ENCODE assay signal across 21 mouse cellular contexts in the genomic region with DNA sequence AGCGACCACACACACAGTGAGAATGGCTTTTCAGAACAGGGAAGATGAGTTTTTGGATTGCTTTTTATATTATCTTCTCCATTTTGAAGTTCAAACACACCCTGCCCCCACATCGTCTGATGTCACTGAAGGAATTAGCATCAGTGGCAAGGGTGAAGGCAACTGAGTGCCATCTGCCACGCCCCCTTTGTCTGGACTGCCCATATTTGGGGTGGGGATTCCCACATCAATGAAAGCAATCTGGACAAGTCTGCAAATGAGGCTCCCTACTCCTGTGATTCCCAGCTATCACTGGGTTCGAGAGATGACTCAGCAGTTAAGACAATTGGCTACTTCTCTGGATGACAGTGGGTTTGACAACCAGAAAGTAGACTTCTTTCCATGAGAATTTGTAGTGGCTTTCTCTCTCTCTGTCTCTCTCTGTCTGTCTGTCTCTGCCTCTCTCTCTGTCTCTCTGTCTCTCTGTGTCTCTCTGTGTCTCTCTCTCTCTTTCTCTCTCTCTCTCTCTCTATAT. TPM values are rescaled to one million over a fixed set of nuclear protein-coding genes. Genes with fewer than 3 reads are reported as not detected.
DNase-seq lines count a peak whose midpoint lies in the region; ATAC-seq and TF ChIP-seq lines count a peak whose summit lies in the region.
"Had no signal": no experiment of that assay in that cellular context is flagged by ENCODE, and none has a peak within 500 bp of the region (broad histone marks: within the 10 kb centered on the region; RNA-seq: fewer than 3 reads in every experiment).

No protein-coding gene starts in this region.

- H3K36me3 ChIP-seq in hindbrain, embryonic 10.5 days: no peaks in the 10 kb centered on the region
- H3K36me3 ChIP-seq in hindbrain, embryonic 14.5 days (replicated peaks; ENCODE audit: control insufficient read depth, insufficient read depth): no peaks in the 10 kb centered on the region
- H3K36me3 ChIP-seq in myocyte (ENCODE audit: control insufficient read depth, insufficient read depth): no peaks in the 10 kb centered on the region
- no peaks in the 10 kb centered on the region for H3K36me3 ChIP-seq in forebrain, embryonic 11.5 days (ENCODE audit: control insufficient read depth, insufficient read depth, low read length)
- H3K36me3 ChIP-seq: embryonic facial prominence, embryonic 12.5 days; forebrain, embryonic 12.5 days; heart, embryonic 13.5 days; hindbrain, embryonic 13.5 days; intestine, embryonic 15.5 days had no signal

- no peak for ATAC-seq in hindbrain, embryonic 14.5 days (ENCODE audit: low FRiP score)
- no peak for ATAC-seq in forebrain, embryonic 11.5 days (replicated peaks; ENCODE audit: low FRiP score)
- ATAC-seq: forebrain, embryonic 16.5 days; intestine, embryonic 15.5 days had no signal

- H3K27me3 ChIP-seq in hindbrain, embryonic 10.5 days (ENCODE audit: insufficient read depth, poor library complexity, severe bottlenecking): no peaks in the 10 kb centered on the region
- no peaks in the 10 kb centered on the region for H3K27me3 ChIP-seq in hindbrain, embryonic 14.5 days (ENCODE audit: control insufficient read depth, insufficient read depth, low read length)
- peaks cover 2% of the 10 kb centered on the region for H3K27me3 ChIP-seq in myocyte (ENCODE audit: control insufficient read depth, insufficient read depth, insufficient read length)
- H3K27me3 ChIP-seq in forebrain, embryonic 11.5 days (ENCODE audit: control insufficient read depth, insufficient read depth, low read length): no peaks in the 10 kb centered on the region
- H3K27me3 ChIP-seq: embryonic facial prominence, embryonic 12.5 days; forebrain, embryonic 12.5 days; heart, embryonic 13.5 days; hindbrain, embryonic 13.5 days; intestine, embryonic 15.5 days had no signal

- no peak overlapping the region for H3K4me3 ChIP-seq in hindbrain, embryonic 10.5 days
- H3K4me3 ChIP-seq in hindbrain, embryonic 14.5 days (replicated peaks; ENCODE audit: low read length): no peak overlapping the region
- H3K4me3 ChIP-seq in myocyte: no peak overlapping the region
- H3K4me3 ChIP-seq in forebrain, embryonic 11.5 days (ENCODE audit: low read depth, low read length): no peak overlapping the region
- H3K4me3 ChIP-seq: embryonic facial prominence, embryonic 12.5 days; forebrain, embryonic 12.5 days; gastrocnemius, adult 2 months; heart, embryonic 13.5 days; hindbrain, embryonic 13.5 days; intestine, embryonic 15.5 days had no signal

- no peaks in the 10 kb centered on the region for H3K79me2 ChIP-seq in myocyte (ENCODE audit: control insufficient read depth, insufficient read depth)

- H3K9me3 ChIP-seq in hindbrain, embryonic 10.5 days: no peaks in the 10 kb centered on the region
- H3K9me3 ChIP-seq in hindbrain, embryonic 14.5 days (ENCODE audit: control insufficient read depth, low read length): no peaks in the 10 kb centered on the region
- no peaks in the 10 kb centered on the region for H3K9me3 ChIP-seq in forebrain, embryonic 11.5 days (ENCODE audit: control insufficient read depth, low read length)
- H3K9me3 ChIP-seq: embryonic facial prominence, embryonic 12.5 days; forebrain, embryonic 12.5 days; heart, embryonic 13.5 days; hindbrain, embryonic 13.5 days; intestine, embryonic 15.5 days had no signal

- peaks cover 23% of the 10 kb centered on the region; the same call in 1 of the 2 replicates for H3K4me1 ChIP-seq in hindbrain, embryonic 10.5 days (replicated peaks)
- H3K4me1 ChIP-seq in hindbrain, embryonic 14.5 days (replicated peaks; ENCODE audit: control insufficient read depth, insufficient read depth, low read length): no peaks in the 10 kb centered on the region
- H3K4me1 ChIP-seq in forebrain, embryonic 11.5 days (replicated peaks; ENCODE audit: control insufficient read depth, insufficient read depth, low read length): no peaks in the 10 kb centered on the region
- H3K4me1 ChIP-seq: heart, embryonic 13.5 days; hindbrain, embryonic 13.5 days; intestine, embryonic 15.5 days had no signal

- peak; percentile 31 for DNase-seq in hindbrain, embryonic 10.5 days (ENCODE audit: low spot score)
- DNase-seq in hindbrain, embryonic 14.5 days (ENCODE audit: low spot score): no peak
- peak; percentile 4 for DNase-seq in thymus, postnatal 4 days
- DNase-seq in thymus, adult 18-20 months: no peak
- peak; percentile 43 for DNase-seq in Muller cell, postnatal 12 days (ENCODE audit: inconsistent ontology term)
- DNase-seq in forebrain, embryonic 11.5 days (ENCODE audit: low spot score): no peak
- DNase-seq in spleen, postnatal 4 days (ENCODE audit: low spot score in 2 of 2): no peak
- DNase-seq: adrenal gland, postnatal 14 days; cerebellum, adult 11-12 months; cerebellum, adult 9-10 months; cerebellum, postnatal 25 days; gastrocnemius, adult 2 months; gastrocnemius, postnatal 25 days; heart, postnatal 4 days had no signal

- no peak for TF ChIP-seq POLR2A in myocyte (IDR thresholded peaks at IDR 0.05; ENCODE audit: insufficient read length, low read depth)

- no peak overlapping the region for H3K9ac ChIP-seq in hindbrain, embryonic 14.5 days
- H3K9ac ChIP-seq in forebrain, embryonic 11.5 days (ENCODE audit: low read length): no peak overlapping the region
- H3K9ac ChIP-seq: embryonic facial prominence, embryonic 12.5 days; forebrain, embryonic 12.5 days; heart, embryonic 13.5 days; hindbrain, embryonic 13.5 days; intestine, embryonic 15.5 days had no signal

- no peak overlapping the region for H3K27ac ChIP-seq in hindbrain, embryonic 10.5 days
- H3K27ac ChIP-seq in hindbrain, embryonic 14.5 days: no peak overlapping the region
- H3K27ac ChIP-seq in forebrain, embryonic 11.5 days (ENCODE audit: low read depth, low read length): no peak overlapping the region
- H3K27ac ChIP-seq: embryonic facial prominence, embryonic 12.5 days; forebrain, embryonic 12.5 days; gastrocnemius, adult 2 months; heart, embryonic 13.5 days; hindbrain, embryonic 13.5 days; intestine, embryonic 15.5 days had no signal

- H3K4me2 ChIP-seq in hindbrain, embryonic 14.5 days (replicated peaks): no peak overlapping the region
- no peak overlapping the region for H3K4me2 ChIP-seq in myocyte (ENCODE audit: low read depth)
- no peak overlapping the region for H3K4me2 ChIP-seq in forebrain, embryonic 11.5 days (ENCODE audit: low read depth, low read length, severe bottlenecking)
- H3K4me2 ChIP-seq: embryonic facial prominence, embryonic 12.5 days; forebrain, embryonic 12.5 days; heart, embryonic 13.5 days; hindbrain, embryonic 13.5 days; intestine, embryonic 15.5 days had no signal

- WGBS in hindbrain, embryonic 10.5 days: 56% methylated on average over 4 of the region's 4 CpGs
- WGBS in hindbrain, embryonic 14.5 days: 57% methylated on average over 4 of the region's 4 CpGs
- WGBS in forebrain, embryonic 11.5 days: 69% methylated on average over 4 of the region's 4 CpGs

- no peak overlapping the region for H3ac ChIP-seq in myocyte (ENCODE audit: control insufficient read depth, insufficient read length)

TF ChIP-seq in myocyte, 11 proteins besides CTCF, POLR2A, EP300 and RAD21:
- TF ChIP-seq TCF12 (IDR thresholded peaks at IDR 0.05; ENCODE audit: insufficient read depth, poor library complexity, severe bottlenecking) (no peak), SRF (IDR thresholded peaks at IDR 0.05; ENCODE audit: control insufficient read depth, insufficient read length, low read depth) (peak; percentile 80)

RNA-seq across cellular contexts. Expression of gene Nynrin, which starts 12.9 kb away (rescaled TPM):
- polyA plus RNA-seq in hindbrain, embryonic 10.5 days (2016; fragmentation: Nextera tagmentation; extraction: Ambion mirVana): 24.1 and 24.4 TPM in 2 replicates
- 10.8 and 11.7 TPM in 2 replicates for polyA plus RNA-seq in hindbrain, embryonic 14.5 days (2014; fragmentation: Nextera tagmentation; extraction: Ambion mirVana)
- 0.12 TPM for polyA plus RNA-seq in myocyte (2012; fragmentation: generic; extraction: Trizol)
- 20.2 and 20.3 TPM in 2 replicates for polyA plus RNA-seq in forebrain, embryonic 11.5 days (2014; fragmentation: Nextera tagmentation; extraction: Ambion mirVana)

RNA-seq across cellular contexts. Expression of gene Nfatc4, which starts 18.0 kb away (rescaled TPM):
- 34.0 and 34.6 TPM in 2 replicates for polyA plus RNA-seq in hindbrain, embryonic 10.5 days (2016; fragmentation: Nextera tagmentation; extraction: Ambion mirVana)
- 9.4 and 10.1 TPM in 2 replicates for polyA plus RNA-seq in hindbrain, embryonic 14.5 days (2014; fragmentation: Nextera tagmentation; extraction: Ambion mirVana)
- 2.8 TPM for polyA plus RNA-seq in myocyte (2012; fragmentation: generic; extraction: Trizol)
- 30.8 and 32.7 TPM in 2 replicates for polyA plus RNA-seq in forebrain, embryonic 11.5 days (2014; fragmentation: Nextera tagmentation; extraction: Ambion mirVana)

RNA-seq across cellular contexts. Expression of gene Cbln3, which starts 43.3 kb away (rescaled TPM):
- 0.12 and 0.33 TPM in 2 replicates for polyA plus RNA-seq in hindbrain, embryonic 10.5 days (2016; fragmentation: Nextera tagmentation; extraction: Ambion mirVana)
- polyA plus RNA-seq in hindbrain, embryonic 14.5 days (2014; fragmentation: Nextera tagmentation; extraction: Ambion mirVana): 0.51 and 0.56 TPM in 2 replicates
- polyA plus RNA-seq in myocyte (2012; fragmentation: generic; extraction: Trizol): 0.28 TPM
- polyA plus RNA-seq in forebrain, embryonic 11.5 days (2014; fragmentation: Nextera tagmentation; extraction: Ambion mirVana): 0.37 TPM in 1 of 2 replicates, not detected in the other

RNA-seq across cellular contexts. Expression of gene Khnyn, which starts 43.8 kb away (rescaled TPM):
- 21.4 and 24.2 TPM in 2 replicates for polyA plus RNA-seq in hindbrain, embryonic 10.5 days (2016; fragmentation: Nextera tagmentation; extraction: Ambion mirVana)
- 6.6 and 7.0 TPM in 2 replicates for polyA plus RNA-seq in hindbrain, embryonic 14.5 days (2014; fragmentation: Nextera tagmentation; extraction: Ambion mirVana)
- polyA plus RNA-seq in myocyte (2012; fragmentation: generic; extraction: Trizol): 10.0 TPM
- 13.6 and 14.9 TPM in 2 replicates for polyA plus RNA-seq in forebrain, embryonic 11.5 days (2014; fragmentation: Nextera tagmentation; extraction: Ambion mirVana)

RNA-seq across cellular contexts. Expression of gene Ripk3, which starts 52.2 kb away (rescaled TPM):
- polyA plus RNA-seq in hindbrain, embryonic 10.5 days (2016; fragmentation: Nextera tagmentation; extraction: Ambion mirVana): 11.9 and 14.4 TPM in 2 replicates
- 1.8 and 2.9 TPM in 2 replicates for polyA plus RNA-seq in hindbrain, embryonic 14.5 days (2014; fragmentation: Nextera tagmentation; extraction: Ambion mirVana)
- 0.28 TPM for polyA plus RNA-seq in myocyte (2012; fragmentation: generic; extraction: Trizol)
- polyA plus RNA-seq in forebrain, embryonic 11.5 days (2014; fragmentation: Nextera tagmentation; extraction: Ambion mirVana): 6.6 and 9.7 TPM in 2 replicates

Comparison
In these comparisons a context has a peak if more than half of its experiments do, and no peak if none do; other contexts are left out.
1. DNase-seq: peak in hindbrain, embryonic 10.5 days (single experiment), thymus, postnatal 4 days (single experiment) and Muller cell, postnatal 12 days (single experiment); none in hindbrain, embryonic 14.5 days (single experiment), thymus, adult 18-20 months (0 of 2), forebrain, embryonic 11.5 days (single experiment) and spleen, postnatal 4 days (0 of 2).
2. RNA of gene Nynrin, which starts 12.9 kb away (polyA plus RNA-seq): 24.1 to 24.4 TPM in hindbrain, embryonic 10.5 days, 20.2 to 20.3 TPM in forebrain, embryonic 11.5 days and 10.8 to 11.7 TPM in hindbrain, embryonic 14.5 days; 0.12 TPM in myocyte (single experiment); every median in the first group is over 10 times any median in the second.